Mouse (Mus musculus): ENCODE measurements around the gene Uimc1. TPM values are rescaled to one million over a fixed set of nuclear protein-coding genes. Genes with fewer than 3 reads are reported as not detected.

Gene Uimc1
- total and polyA plus RNA-seq, 3 experiments = 32.5 to 143 TPM; not detected in 1

DNA sequence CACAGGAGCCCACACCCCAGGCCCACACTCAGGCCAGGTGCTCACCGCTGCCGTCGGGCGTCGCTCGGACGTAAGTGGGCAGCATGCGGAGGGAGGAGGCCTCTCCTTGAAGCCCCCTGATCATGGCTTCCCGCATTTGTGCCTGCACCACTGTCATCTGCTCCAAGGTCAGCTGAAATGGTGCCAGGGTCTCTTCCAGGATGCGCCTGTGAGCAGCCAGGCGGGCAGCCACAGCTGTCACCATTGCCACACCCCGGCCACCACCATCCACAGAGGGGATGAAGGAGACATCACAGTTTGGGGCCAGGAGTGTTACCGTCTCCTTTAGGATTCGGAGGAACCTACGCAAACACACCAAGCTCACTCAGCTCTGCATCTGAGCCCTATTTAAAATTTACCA, 89.0 kb downstream of the Uimc1 start:
- DNase-seq (ENCODE audit: low read depth, low spot score) = no peak
- TF ChIP-seq EP300 (IDR thresholded peaks at IDR 0.05; ENCODE audit: low read depth in 1 of 2, low read length in 2 of 2) = no peak
- no peak for TF ChIP-seq CTCF (IDR thresholded peaks at IDR 0.05 in 2 of 3, conservative IDR thresholded peaks at IDR 0.05 in 1 of 3; ENCODE audit: control insufficient read depth in 1 of 3, insufficient read depth in 1 of 3, low read depth in 2 of 3, low read length in 3 of 3, poor library complexity in 1 of 3, severe bottlenecking in 1 of 3)
- no peak for TF ChIP-seq CHD1 (IDR thresholded peaks at IDR 0.05; ENCODE audit: low read depth, low read length)
- no peak for TF ChIP-seq CHD2 (IDR thresholded peaks at IDR 0.05; ENCODE audit: low read length)
- no peak for TF ChIP-seq MAFK (IDR thresholded peaks at IDR 0.05; ENCODE audit: borderline replicate concordance, low read depth, low read length)
- TF ChIP-seq POLR2AphosphoS2 (IDR thresholded peaks at IDR 0.05; ENCODE audit: low read length) = no peak
- no peak for TF ChIP-seq BHLHE40 (IDR thresholded peaks at IDR 0.05; ENCODE audit: borderline replicate concordance, low read depth, low read length)
- no peak for TF ChIP-seq HCFC1 (IDR thresholded peaks at IDR 0.05; ENCODE audit: low read depth, low read length)
- no peak for TF ChIP-seq E2F4 (IDR thresholded peaks at IDR 0.05; ENCODE audit: borderline replicate concordance, low read depth, low read length)
- TF ChIP-seq GABPA (IDR thresholded peaks at IDR 0.05; ENCODE audit: low read depth, low read length) = no peak
- TF ChIP-seq ETS1 (IDR thresholded peaks at IDR 0.05; ENCODE audit: low read depth, low read length) = no peak
- TF ChIP-seq ZC3H11A (IDR thresholded peaks at IDR 0.05; ENCODE audit: low read depth, low read length) = no peak
- TF ChIP-seq ZNF384 (IDR thresholded peaks at IDR 0.05; ENCODE audit: low read depth, low read length) = no peak
- no peak for TF ChIP-seq ELF1 (IDR thresholded peaks at IDR 0.05; ENCODE audit: low read depth, low read length)
- no peak for TF ChIP-seq POLR2AphosphoS5 (IDR thresholded peaks at IDR 0.05; ENCODE audit: borderline replicate concordance, low read depth, low read length)
- Histone ChIP-seq H3K9ac (ENCODE audit: control insufficient read depth, low read depth, low read length, poor library complexity, severe bottlenecking) (no peak overlapping the region), H3K79me2 (ENCODE audit: control insufficient read depth, insufficient read depth, low read length, poor library complexity) (no peaks in the 10 kb centered on the region), H3K27ac (ENCODE audit: control insufficient read depth, low read depth, low read length) (no peak overlapping the region), H3K9me3 (replicated peaks; ENCODE audit: insufficient read depth, low read length) (no peaks in the 10 kb centered on the region), H3K4me1 (ENCODE audit: control insufficient read depth in 1 of 2, insufficient read depth in 2 of 2, low read length in 2 of 2) (no peaks in the 10 kb centered on the region), H3K36me3 (ENCODE audit: control insufficient read depth in 1 of 2, insufficient read depth in 2 of 2, low read length in 2 of 2) (no peaks in the 10 kb centered on the region), H3K4me3 (ENCODE audit: control insufficient read depth in 1 of 2, insufficient read depth in 1 of 2, low read depth in 2 of 2, low read length in 2 of 2) (no peak overlapping the region), H3K27me3 (ENCODE audit: control insufficient read depth in 1 of 2, insufficient read depth in 2 of 2, low read length in 2 of 2) (no peaks in the 10 kb centered on the region)

DNA sequence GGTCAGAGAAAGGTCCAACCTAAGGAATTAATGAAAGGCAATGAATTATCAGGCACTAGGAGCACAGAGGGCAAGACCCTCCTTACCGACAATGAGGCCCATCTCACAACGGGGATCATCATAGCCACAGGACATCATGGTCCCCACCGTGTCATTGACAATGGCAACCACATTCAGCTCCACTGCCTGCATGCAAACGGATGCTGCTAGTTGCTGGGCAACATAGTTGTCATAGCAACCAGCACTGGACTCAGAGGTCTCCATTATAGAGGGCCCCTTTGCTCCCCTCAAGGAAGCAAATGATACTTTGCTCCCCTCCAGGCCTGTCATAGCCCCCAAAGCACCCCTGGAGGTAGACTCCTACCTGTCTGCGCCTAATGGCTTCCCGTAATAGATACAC, 91.5 kb downstream of the Uimc1 start:
- no peaks in the 10 kb centered on the region for H3K79me2 ChIP-seq (ENCODE audit: control insufficient read depth, insufficient read depth, low read length, poor library complexity)
- H3K9ac ChIP-seq (ENCODE audit: control insufficient read depth, low read depth, low read length, poor library complexity, severe bottlenecking) = no peak overlapping the region
- no peak for DNase-seq (ENCODE audit: low read depth, low spot score)
- H3K36me3 ChIP-seq (ENCODE audit: control insufficient read depth in 1 of 2, insufficient read depth in 2 of 2, low read length in 2 of 2) = no peaks in the 10 kb centered on the region
- H3K27ac ChIP-seq (ENCODE audit: control insufficient read depth, low read depth, low read length) = no peak overlapping the region
- TF ChIP-seq HCFC1 (IDR thresholded peaks at IDR 0.05; ENCODE audit: low read depth, low read length) = no peak
- TF ChIP-seq TAL1 (IDR thresholded peaks at IDR 0.05; ENCODE audit: low read length) = no peak
- no peak for TF ChIP-seq TCF12 (IDR thresholded peaks at IDR 0.05; ENCODE audit: low read depth, low read length)
- H3K9me3 ChIP-seq (replicated peaks; ENCODE audit: insufficient read depth, low read length) = no peaks in the 10 kb centered on the region
- H3K4me3 ChIP-seq (ENCODE audit: control insufficient read depth in 1 of 2, insufficient read depth in 1 of 2, low read depth in 2 of 2, low read length in 2 of 2) = no peak overlapping the region
- no peaks in the 10 kb centered on the region for H3K27me3 ChIP-seq (ENCODE audit: control insufficient read depth in 1 of 2, insufficient read depth in 2 of 2, low read length in 2 of 2)
- H3K4me1 ChIP-seq (ENCODE audit: control insufficient read depth in 1 of 2, insufficient read depth in 2 of 2, low read length in 2 of 2) = no peaks in the 10 kb centered on the region
